Mouse (Mus musculus) right cerebral cortex, postnatal 4 days (tissue): ENCODE measurements around the gene Cyp2w1.
A peak's percentile ranks its signal among the peaks of the same experiment; 100 is the strongest.
"Not testable (repeated sequence)": the region's sequence is repeated elsewhere in the genome, so short reads cannot be mapped to it uniquely, and the experiment has no call there.

Source experiments
- DNase-seq: peaks from one replicate; pipeline ENCODE4 v3.0.0-alpha.2; 2022

Gene Cyp2w1

GRCm38 (mm10) chr5:139332590-139333272 is 19.7 kb upstream of the Cyp2w1 start:
- no peak for DNase-seq

DNA sequence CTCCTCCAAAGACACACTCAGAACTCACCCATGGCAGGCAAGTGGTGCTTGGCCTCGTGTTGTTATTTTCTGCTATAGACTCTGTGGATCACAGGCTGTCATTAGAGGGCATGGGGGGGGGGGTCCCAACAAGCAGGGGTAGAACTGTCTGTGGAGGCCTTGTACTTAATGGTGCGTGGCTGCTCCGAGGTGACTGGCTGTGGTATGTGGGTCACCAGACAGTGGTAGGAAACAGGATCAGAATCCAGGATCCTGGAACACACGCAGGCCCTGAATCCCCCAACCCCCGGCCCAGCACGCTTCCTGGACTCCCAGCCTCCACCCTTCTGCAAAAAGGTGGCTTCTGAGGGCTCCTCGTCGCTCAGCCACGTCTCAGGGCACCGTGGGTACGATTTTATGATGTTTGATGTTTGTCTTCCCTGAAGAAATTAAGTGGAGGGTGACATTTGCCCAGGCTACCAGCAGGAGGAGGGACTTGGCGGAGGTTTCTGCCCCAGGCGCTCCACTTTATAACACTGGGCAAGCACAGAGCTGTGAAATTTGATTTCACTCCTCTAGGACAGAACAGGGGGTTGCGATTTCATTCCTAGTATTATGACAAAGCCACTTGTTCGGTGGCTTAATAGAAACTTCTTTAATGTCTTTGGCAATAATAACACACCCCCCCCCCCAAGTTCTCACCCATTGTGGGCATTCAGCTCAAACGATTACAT is 19.0 kb upstream of the Cyp2w1 start:
- no peak for DNase-seq

GRCm38 (mm10) chr5:139334394-139334793 is 18.0 kb upstream of the Cyp2w1 start:
- not testable (repeated sequence) for DNase-seq

DNA sequence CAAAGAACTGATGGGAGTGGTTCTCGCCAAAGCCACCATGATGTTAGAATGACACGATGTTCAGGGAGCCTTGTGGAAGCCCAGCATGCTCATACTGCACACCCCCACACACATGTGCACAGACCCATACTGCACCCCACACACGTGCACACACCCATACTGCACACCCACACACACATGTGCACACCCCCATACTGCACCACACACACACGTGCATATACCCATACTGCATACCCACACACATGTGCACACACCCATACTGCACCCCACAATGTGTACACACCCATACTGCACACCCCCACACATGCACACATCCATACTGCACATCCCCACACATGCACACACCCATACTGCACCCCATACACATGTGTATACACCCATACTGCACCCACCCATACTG is 16.8 kb upstream of the Cyp2w1 start:
- DNase-seq = no peak

GRCm38 (mm10) chr5:139337826-139338370 is 14.5 kb upstream of the Cyp2w1 start:
- DNase-seq = no peak

- DNase-seq = no peak
Measured at GRCm38 (mm10) chr5:139338403-139338802, 14.0 kb upstream of the Cyp2w1 start.

DNA sequence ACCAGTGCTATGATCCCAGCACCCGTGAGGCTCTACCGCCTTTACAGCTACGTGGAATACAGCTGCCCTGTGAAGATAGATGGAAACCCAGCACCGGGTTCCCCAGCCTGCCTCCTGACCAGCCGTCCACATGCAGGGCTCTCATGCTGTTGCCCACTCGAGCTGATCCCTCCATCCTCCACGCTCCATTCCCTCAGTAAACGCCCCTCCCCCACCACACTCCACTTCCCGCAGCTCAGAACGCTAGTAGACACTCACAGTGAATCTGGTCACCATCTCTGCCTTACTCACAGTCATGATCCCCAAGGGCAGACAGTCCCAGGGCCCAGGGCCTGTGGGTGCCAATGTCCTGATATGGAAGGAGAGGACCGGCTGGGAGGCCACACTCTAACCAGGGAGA is 13.5 kb upstream of the Cyp2w1 start:
- DNase-seq = no peak

DNA sequence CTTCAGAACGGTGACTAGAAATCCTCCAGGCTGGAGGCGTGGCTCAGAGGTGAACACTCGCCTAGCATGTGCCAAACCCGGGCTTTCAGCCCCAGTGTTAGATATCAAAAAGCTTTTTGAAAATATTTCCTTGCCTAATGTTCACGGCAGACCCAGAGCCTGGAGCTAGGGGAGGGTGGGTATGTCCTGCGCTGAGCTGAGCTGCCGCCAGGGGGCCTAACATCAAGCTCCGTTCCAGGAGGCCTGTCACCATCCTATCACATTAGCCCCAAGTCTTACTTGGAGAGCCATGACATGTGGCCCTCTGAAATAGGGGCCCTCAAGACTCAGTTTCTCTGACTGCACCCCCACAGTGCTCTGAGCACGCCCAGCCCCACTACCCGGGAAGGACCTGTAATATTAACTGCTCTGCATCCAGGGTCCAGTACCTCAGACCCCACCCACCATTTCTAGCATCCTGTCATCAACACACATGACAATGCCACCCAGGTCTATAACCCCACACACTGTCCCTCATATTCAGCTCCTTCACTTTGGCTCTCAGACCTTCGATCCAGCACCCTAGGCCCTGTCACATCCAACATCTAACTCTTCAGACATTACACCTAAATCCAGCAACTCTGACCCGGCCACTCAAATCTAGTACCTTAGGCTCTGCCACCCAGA is 8.3 kb upstream of the Cyp2w1 start:
- DNase-seq = peak; percentile 86

GRCm38 (mm10) chr5:139344687-139345363 is 7.6 kb upstream of the Cyp2w1 start:
- DNase-seq = peak; percentile 86

GRCm38 (mm10) chr5:139345364-139345714 is 7.1 kb upstream of the Cyp2w1 start:
- no peak for DNase-seq

- DNase-seq = no peak
Measured at GRCm38 (mm10) chr5:139347225-139347624, 5.2 kb upstream of the Cyp2w1 start.

DNA sequence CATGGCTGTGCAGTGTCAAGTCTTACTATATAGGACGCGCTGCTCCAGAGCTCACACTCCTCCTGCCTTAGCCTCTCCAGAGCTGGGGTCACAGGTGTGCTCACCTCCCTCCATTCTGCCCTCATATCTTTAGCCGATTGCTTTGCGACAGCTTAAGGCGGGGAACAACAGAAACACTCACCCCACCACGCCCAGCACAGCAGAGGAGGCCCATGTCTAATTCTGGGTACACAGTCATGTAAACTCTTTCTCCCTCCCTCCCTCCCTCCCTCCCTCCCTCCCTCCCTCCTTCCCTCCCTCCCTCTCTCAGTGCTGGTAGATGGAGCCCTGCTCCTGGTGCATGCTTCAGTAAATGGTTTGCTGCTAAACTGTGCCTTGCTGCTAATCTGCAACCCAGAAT is 2.7 kb upstream of the Cyp2w1 start:
- DNase-seq = no peak

DNA sequence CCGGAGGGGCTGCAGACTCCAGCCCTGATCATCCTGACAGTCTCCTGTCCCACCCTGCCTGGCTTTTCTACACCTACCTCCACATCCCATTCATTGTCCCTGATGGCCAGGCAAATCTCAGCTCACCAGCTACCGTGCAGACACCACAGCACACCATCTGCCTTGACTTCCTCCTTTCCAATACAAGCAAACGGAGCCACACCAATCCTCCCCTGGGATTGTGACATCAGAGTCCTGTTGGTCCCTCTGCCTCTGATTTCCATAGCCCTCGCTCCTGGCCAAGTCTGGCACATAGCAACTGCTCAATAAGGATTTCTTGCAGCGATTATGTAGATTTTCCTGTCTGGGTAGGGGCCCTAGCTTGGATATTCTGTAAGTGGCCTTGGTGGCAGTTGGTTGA is 1.3 kb upstream of the Cyp2w1 start, which contains the start of gene Cox19:
Cox19 (minus strand) TSS at position 285 of the 400 bp plus-strand sequence.
- no peak for DNase-seq

DNA sequence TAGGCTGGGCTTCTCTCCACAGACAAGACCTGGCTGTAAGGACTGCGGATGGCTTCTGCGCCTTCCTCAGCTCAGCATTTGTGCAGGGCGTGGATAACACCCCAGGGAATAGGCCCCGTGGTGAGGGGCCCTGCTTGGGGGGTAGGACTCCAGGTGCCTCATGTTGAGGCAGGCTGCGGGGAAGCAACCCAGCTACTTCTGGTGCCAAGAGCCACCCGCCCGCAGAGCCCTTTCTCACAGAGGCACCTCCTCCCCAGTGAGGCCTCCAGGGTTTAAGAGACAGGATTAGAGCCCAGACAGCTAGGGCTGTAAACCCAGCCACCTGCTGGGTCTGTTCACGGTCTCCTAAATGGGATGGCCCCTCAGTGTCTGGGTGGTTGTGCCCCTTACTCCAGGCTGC is 789 bp upstream of the Cyp2w1 start:
- no peak for DNase-seq

DNA sequence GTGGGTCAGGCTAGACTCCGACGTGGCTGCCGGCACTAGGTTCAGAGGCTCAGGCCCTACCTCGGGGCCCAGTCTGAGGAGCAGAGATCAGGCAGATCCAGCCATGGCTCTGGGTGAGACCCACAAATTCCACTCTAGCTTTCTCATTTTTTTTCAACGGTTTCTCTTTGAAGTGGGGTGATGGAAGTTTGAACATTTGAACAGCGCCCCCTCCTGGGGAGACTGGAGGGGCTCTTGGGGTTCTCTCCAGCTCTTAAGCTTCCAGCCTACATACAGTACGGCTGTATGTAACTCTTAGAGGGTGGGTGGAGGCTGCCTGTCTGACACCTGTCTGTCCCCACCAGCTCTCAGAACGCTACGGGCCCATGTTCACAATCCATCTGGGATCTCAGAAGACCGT is 1.1 kb downstream of the Cyp2w1 start:
- DNase-seq = peak; percentile 45

GRCm38 (mm10) chr5:139353946-139354345 is 1.5 kb downstream of the Cyp2w1 start:
- DNase-seq = no peak

DNA sequence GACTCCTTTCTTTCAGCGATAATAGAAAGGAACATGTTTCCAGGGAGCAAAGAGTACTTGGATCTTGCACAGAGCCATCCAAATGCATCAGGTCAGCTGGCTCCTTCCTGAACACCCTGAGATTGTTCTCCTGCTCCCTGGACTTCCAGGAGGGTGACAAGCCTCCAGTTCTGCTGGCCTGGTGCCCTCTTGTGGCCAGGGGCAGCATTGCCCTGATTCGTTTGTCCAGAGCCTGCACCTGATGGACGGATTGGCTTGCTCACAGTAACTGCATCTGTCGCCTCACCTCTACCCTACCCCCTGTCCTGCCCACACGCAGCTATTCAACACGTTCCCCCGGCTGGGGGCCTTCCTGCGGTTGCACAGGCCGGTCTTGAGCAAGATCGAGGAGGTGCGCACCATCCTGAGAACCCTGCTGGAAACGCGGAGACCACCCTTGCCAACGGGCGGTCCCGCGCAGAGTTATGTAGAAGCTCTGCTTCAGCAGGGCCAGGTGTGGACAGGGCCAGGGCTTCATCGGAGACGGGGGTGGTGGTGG is 2.9 kb downstream of the Cyp2w1 start:
- peak; percentile 74 for DNase-seq

- no peak for DNase-seq
Measured at GRCm38 (mm10) chr5:139358653-139359052, 6.2 kb downstream of the Cyp2w1 start.

DNA sequence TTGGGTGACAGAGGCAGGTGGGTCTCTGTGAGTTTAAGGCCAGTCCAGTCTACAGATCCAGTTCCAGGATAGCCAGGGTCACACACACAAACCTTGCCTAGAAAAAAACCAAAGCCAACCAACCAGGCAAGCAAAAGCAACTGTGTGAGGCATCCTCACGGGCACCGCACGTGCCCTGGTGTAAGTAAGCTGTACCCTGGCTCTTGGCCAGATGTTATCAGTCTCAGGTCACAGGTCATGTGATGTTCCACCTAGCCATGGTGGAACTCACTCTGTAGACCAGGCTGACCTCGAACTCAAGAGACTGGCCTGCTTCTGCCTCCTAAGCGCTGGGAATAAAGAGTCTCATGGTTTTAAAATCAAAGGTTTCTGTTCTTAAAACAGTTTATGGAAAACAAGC is 6.8 kb downstream of the Cyp2w1 start:
- no peak for DNase-seq

DNA sequence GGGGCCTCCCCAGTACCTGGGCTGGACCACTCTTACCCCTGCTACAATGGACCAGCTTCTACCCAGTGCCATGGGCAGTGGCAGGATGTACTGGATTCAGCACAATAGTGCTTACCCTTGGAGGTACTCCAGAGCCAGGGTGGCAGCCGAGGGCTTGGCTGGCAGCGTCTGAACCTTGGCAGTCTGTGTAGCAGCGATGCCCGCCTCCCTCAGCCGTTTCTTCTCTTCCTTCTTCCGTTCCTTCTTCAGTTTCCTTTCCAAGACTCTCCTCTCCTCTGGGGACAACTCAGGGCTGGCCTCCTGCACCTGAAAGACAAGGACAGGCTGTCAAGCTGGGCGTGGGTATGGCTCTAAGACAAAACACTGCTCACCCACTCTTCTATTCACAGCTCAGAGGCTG is 11.4 kb downstream of the Cyp2w1 start:
- no peak for DNase-seq

GRCm38 (mm10) chr5:139364260-139364910 is 12.0 kb downstream of the Cyp2w1 start:
- DNase-seq = peak; percentile 97

GRCm38 (mm10) chr5:139364911-139365571 is 12.6 kb downstream of the Cyp2w1 start:
- peak; percentile 34 for DNase-seq
